Mouse (Mus musculus) brain, embryonic 14.5 days (tissue): ENCODE results near the gene Rps6kb1.

Experiments
- CTCF ChIP-seq: fragments of 200-500 bp; IDR thresholded peaks from 2 replicates; pipeline ENCODE4 v1.5.1; 2012; ENCODE audit warnings: inconsistent platforms, mild to moderate bottlenecking, moderate library complexity, borderline replicate concordance; ENCODE audit not compliant: insufficient read depth, insufficient read length; ENCODE audit errors: extremely low read depth
- POLR2A ChIP-seq: fragments of 200-500 bp; IDR thresholded peaks from 2 replicates; pipeline ENCODE4 v1.6.1; 2012; ENCODE audit warnings: mild to moderate bottlenecking, inconsistent platforms, borderline replicate concordance; ENCODE audit not compliant: poor library complexity, insufficient read depth, insufficient read length, severe bottlenecking; ENCODE audit errors: extremely low read depth

DNA sequence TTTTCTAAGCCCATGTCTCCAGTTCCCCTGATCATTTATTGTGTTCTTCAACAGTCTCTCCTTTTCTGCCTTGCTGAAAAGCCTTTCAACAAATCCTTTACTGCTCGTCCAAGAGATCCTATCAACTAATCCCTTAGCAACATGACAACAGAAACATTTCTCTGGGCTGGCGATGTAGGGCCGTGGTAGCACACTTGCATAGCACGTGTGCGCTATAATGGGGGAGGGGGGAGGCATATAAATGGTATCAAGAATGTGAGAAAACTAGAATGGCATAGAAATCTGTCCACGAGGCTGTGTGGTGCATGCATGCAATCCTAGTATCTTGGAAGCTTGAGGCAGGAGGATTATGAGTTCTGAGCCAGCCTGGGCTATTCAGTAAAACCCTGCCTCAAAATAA, 72.8 kb downstream of the Rps6kb1 start:
- TF ChIP-seq CTCF (no peak), POLR2A (no peak)
